Mouse (Mus musculus) embryo, embryonic 11 days (tissue): ENCODE data around the gene 4930442H23Rik.
A peak's percentile ranks its signal among the peaks of the same experiment; 100 is the strongest.

Source experiments
- DNase-seq: peaks from one replicate; pipeline ENCODE4 v3.0.0-alpha.2; 2015

Gene 4930442H23Rik

GRCm38 (mm10) chr10:81143157-81143633, 40.5 kb downstream of the 4930442H23Rik start:
- DNase-seq, result no peak

GRCm38 (mm10) chr10:81142551-81142981, 41.1 kb downstream of the 4930442H23Rik start:
- DNase-seq, result no peak

GRCm38 (mm10) chr10:81141455-81142210, 42.0 kb downstream of the 4930442H23Rik start:
- DNase-seq, result no peak

GRCm38 (mm10) chr10:81140717-81141454, 42.8 kb downstream of the 4930442H23Rik start:
- DNase-seq, result no peak

GRCm38 (mm10) chr10:81140005-81140404, 43.6 kb downstream of the 4930442H23Rik start:
- DNase-seq, result no peak

- DNase-seq, result no peak
Measured at GRCm38 (mm10) chr10:81139529-81139846, 44.2 kb downstream of the 4930442H23Rik start.

- DNase-seq, result no peak
Measured at GRCm38 (mm10) chr10:81138821-81139528, 44.7 kb downstream of the 4930442H23Rik start.

- peak; percentile 58 for DNase-seq
Measured at GRCm38 (mm10) chr10:81138131-81138782, 45.4 kb downstream of the 4930442H23Rik start.

- DNase-seq, result peak; percentile 97
Measured at GRCm38 (mm10) chr10:81137252-81138130, 46.2 kb downstream of the 4930442H23Rik start.

- DNase-seq, result no peak
Measured at GRCm38 (mm10) chr10:81136706-81137231, 46.9 kb downstream of the 4930442H23Rik start.

GRCm38 (mm10) chr10:81135831-81136705, 47.6 kb downstream of the 4930442H23Rik start:
- DNase-seq, result peak; percentile 78

- DNase-seq, result peak; percentile 61
Measured at GRCm38 (mm10) chr10:81134966-81135681, 48.5 kb downstream of the 4930442H23Rik start, which contains the start of gene Zbtb7a. Gene Zbtb7a, plus strand, starts transcription at chr10:81135220.

GRCm38 (mm10) chr10:81134181-81134587, 49.5 kb downstream of the 4930442H23Rik start:
- DNase-seq, result no peak
